Mouse (Mus musculus): ENCODE measurements around the gene Helz2.

- TF ChIP-seq CTCF (IDR thresholded peaks at IDR 0.05; ENCODE audit: control insufficient read depth, insufficient read depth, low read length): no peak
- TF ChIP-seq POLR2A (IDR thresholded peaks at IDR 0.05; ENCODE audit: borderline replicate concordance, control insufficient read depth, low read depth, low read length): no peak
Observed at GRCm38 (mm10) chr2:181276766-181277165, 34.9 kb upstream of the Helz2 start.

All from bone marrow, adult 2 months (tissue).